14 mouse cellular contexts compared by ENCODE assay signal in the genomic region with DNA sequence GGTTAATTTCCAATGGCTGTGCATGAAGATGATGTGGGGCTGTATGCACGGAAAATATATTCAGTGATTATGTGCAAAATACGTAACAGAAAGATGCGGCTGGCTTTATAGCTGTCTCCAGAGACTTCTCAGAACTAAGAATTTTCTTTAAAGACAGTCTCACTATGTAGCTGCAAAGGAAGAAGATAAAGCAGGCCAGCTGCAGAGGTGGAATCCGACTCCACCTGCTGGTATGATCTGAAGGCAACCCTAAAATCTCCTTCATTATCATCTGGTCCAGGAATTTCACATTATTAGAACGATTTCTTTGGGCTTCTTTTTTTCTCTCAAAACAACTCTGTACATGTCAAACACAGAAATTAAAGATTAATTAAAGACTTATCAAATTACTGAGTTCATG.
DNase-seq lines count a peak whose midpoint lies in the region; TF ChIP-seq lines count a peak whose summit lies in the region.
"Had no signal": no experiment of that assay in that cellular context is flagged by ENCODE, and none has a peak within 500 bp of the region (broad histone marks: within the 10 kb centered on the region; RNA-seq: fewer than 3 reads in every experiment).

No protein-coding gene starts in this region.

- no peak for TF ChIP-seq POLR2A in cerebellum, adult 2 months (IDR thresholded peaks at IDR 0.05; ENCODE audit: borderline replicate concordance, insufficient read depth, low read length)
- TF ChIP-seq POLR2A in MEL (IDR thresholded peaks at IDR 0.05; ENCODE audit: control insufficient read depth in 1 of 2, insufficient read depth in 1 of 2, low read depth in 1 of 2, low read length in 2 of 2, poor library complexity in 1 of 2) = no peak

- no peaks in the 10 kb centered on the region for H3K27me3 ChIP-seq in cerebellum, adult 2 months (ENCODE audit: control insufficient read depth, insufficient read depth, low read length)
- H3K27me3 ChIP-seq in MEL (ENCODE audit: control insufficient read depth in 1 of 2, insufficient read depth in 2 of 2, low read length in 2 of 2) = peaks cover 3 to 4% of the 10 kb centered on the region in 2 experiments
- H3K27me3 ChIP-seq: embryonic facial prominence, embryonic 15.5 days; limb, embryonic 15.5 days had no signal

- no peak overlapping the region for H3K4me3 ChIP-seq in cerebellum, adult 2 months (replicated peaks; ENCODE audit: insufficient read depth, low read depth, low read length)
- no peak overlapping the region for H3K4me3 ChIP-seq in MEL (ENCODE audit: control insufficient read depth in 1 of 2, insufficient read depth in 1 of 2, low read depth in 2 of 2, low read length in 2 of 2)
- H3K4me3 ChIP-seq: embryonic facial prominence, embryonic 15.5 days; heart, embryonic 10.5 days; limb, embryonic 15.5 days had no signal

- WGBS in cerebellum, adult 2 months = 70% methylated on average over 5 of the region's 5 CpGs

- no peak overlapping the region for H3K27ac ChIP-seq in cerebellum, adult 2 months (ENCODE audit: insufficient read depth, low read length)
- no peak overlapping the region for H3K27ac ChIP-seq in MEL (ENCODE audit: control insufficient read depth, low read depth, low read length)
- H3K27ac ChIP-seq: embryonic facial prominence, embryonic 15.5 days; heart, embryonic 10.5 days; limb, embryonic 15.5 days had no signal

- DNase-seq in cerebellum, adult 2 months = no peak
- no peak for DNase-seq in cerebellum, postnatal 36 days
- DNase-seq in kidney, postnatal 10 days = peak; percentile 17
- DNase-seq in kidney, postnatal 25 days = no peak
- peak; percentile 18 for DNase-seq in MEL (ENCODE audit: low read depth, low spot score)
- peak; percentile 20 for DNase-seq in induced T-regulatory cell, adult 2 months (ENCODE audit: low read depth)
- DNase-seq in urinary bladder, postnatal 14 days (ENCODE audit: low spot score) = no peak
- DNase-seq in layer of hippocampus, adult 18-20 months (ENCODE audit: low spot score in 2 of 2) = no peak
- DNase-seq: adrenal gland, postnatal 25 days; kidney, postnatal 14 days; spleen, adult 18-20 months had no signal

- H3K36me3 ChIP-seq in MEL (ENCODE audit: control insufficient read depth in 1 of 2, insufficient read depth in 2 of 2, low read length in 2 of 2) = peaks cover 0 to 2% of the 10 kb centered on the region in 2 experiments; a peak in 1 of 4 replicates
- H3K36me3 ChIP-seq: embryonic facial prominence, embryonic 15.5 days; heart, embryonic 10.5 days; limb, embryonic 15.5 days had no signal

- TF ChIP-seq RAD21 in MEL (IDR thresholded peaks at IDR 0.05; ENCODE audit: low read depth, low read length) = peak; percentile 62

- H3K9me3 ChIP-seq in MEL (replicated peaks; ENCODE audit: insufficient read depth, low read length) = no peaks in the 10 kb centered on the region
- H3K9me3 ChIP-seq: embryonic facial prominence, embryonic 15.5 days; heart, embryonic 10.5 days; limb, embryonic 15.5 days had no signal

- H3K4me1 ChIP-seq in cerebellum, adult 2 months (ENCODE audit: control insufficient read depth, insufficient read depth, low read length) = no peaks in the 10 kb centered on the region
- H3K4me1 ChIP-seq in MEL (ENCODE audit: control insufficient read depth in 1 of 2, insufficient read depth in 2 of 2, low read length in 2 of 2) = no peaks in the 10 kb centered on the region
- H3K4me1 ChIP-seq: embryonic facial prominence, embryonic 15.5 days; limb, embryonic 15.5 days had no signal

- peak; percentile 45; the same call in 1 of the 2 replicates for TF ChIP-seq CTCF in cerebellum, adult 2 months (IDR thresholded peaks at IDR 0.05; ENCODE audit: borderline replicate concordance, insufficient read depth, low read depth, low read length)
- TF ChIP-seq CTCF in MEL (IDR thresholded peaks at IDR 0.05 in 2 of 3, conservative IDR thresholded peaks at IDR 0.05 in 1 of 3; ENCODE audit: control insufficient read depth in 1 of 3, insufficient read depth in 1 of 3, low read depth in 2 of 3, low read length in 3 of 3, poor library complexity in 1 of 3, severe bottlenecking in 1 of 3) = peak in 2 of 3 experiments; percentile 30 to 56; a peak in 3 of 6 replicates

- no peaks in the 10 kb centered on the region for H3K79me2 ChIP-seq in MEL (ENCODE audit: control insufficient read depth, insufficient read depth, low read length, poor library complexity)

- no peak overlapping the region for H3K9ac ChIP-seq in MEL (ENCODE audit: control insufficient read depth, low read depth, low read length, poor library complexity, severe bottlenecking)
- H3K9ac ChIP-seq: embryonic facial prominence, embryonic 15.5 days; limb, embryonic 15.5 days had no signal

- TF ChIP-seq EP300 in MEL (IDR thresholded peaks at IDR 0.05; ENCODE audit: low read depth in 1 of 2, low read length in 2 of 2) = no peak

TF ChIP-seq in MEL, 35 proteins besides CTCF, POLR2A, EP300 and RAD21:
- no peak for TF ChIP-seq MAFK (IDR thresholded peaks at IDR 0.05; ENCODE audit: borderline replicate concordance, low read depth, low read length)
- no peak for TF ChIP-seq SIN3A (IDR thresholded peaks at IDR 0.05; ENCODE audit: low read length)
- TF ChIP-seq USF2 (IDR thresholded peaks at IDR 0.05; ENCODE audit: borderline replicate concordance in 1 of 2, insufficient read depth in 1 of 2, low read depth in 1 of 2, low read length in 2 of 2) = no peak
- TF ChIP-seq POLR2AphosphoS2 (IDR thresholded peaks at IDR 0.05; ENCODE audit: low read length) = no peak
- no peak for TF ChIP-seq USF1 (IDR thresholded peaks at IDR 0.05; ENCODE audit: low read depth, low read length)
- TF ChIP-seq BHLHE40 (IDR thresholded peaks at IDR 0.05; ENCODE audit: borderline replicate concordance, low read depth, low read length) = no peak
- TF ChIP-seq MYB (IDR thresholded peaks at IDR 0.05; ENCODE audit: low read depth, low read length) = no peak
- TF ChIP-seq HCFC1 (IDR thresholded peaks at IDR 0.05; ENCODE audit: low read depth, low read length) = no peak
- TF ChIP-seq ZMIZ1 (IDR thresholded peaks at IDR 0.05; ENCODE audit: low read depth, low read length) = no peak
- no peak for TF ChIP-seq TBP (IDR thresholded peaks at IDR 0.05; ENCODE audit: low read depth, low read length)
- TF ChIP-seq MAX (IDR thresholded peaks at IDR 0.05; ENCODE audit: low read length) = no peak
- TF ChIP-seq JUND (IDR thresholded peaks at IDR 0.05; ENCODE audit: low read depth, low read length) = no peak
- TF ChIP-seq ZC3H11A (IDR thresholded peaks at IDR 0.05; ENCODE audit: low read depth, low read length) = peak; percentile 34; the same call in 1 of the 2 replicates
- TF ChIP-seq MAZ (IDR thresholded peaks at IDR 0.05; ENCODE audit: low read depth, low read length) = no peak
- TF ChIP-seq ZNF384 (IDR thresholded peaks at IDR 0.05; ENCODE audit: low read depth, low read length) = no peak
- no peak for TF ChIP-seq E2F4 (IDR thresholded peaks at IDR 0.05; ENCODE audit: borderline replicate concordance, low read depth, low read length)
- TF ChIP-seq SMC3 (IDR thresholded peaks at IDR 0.05; ENCODE audit: low read depth, low read length) = peak; percentile 70

Comparison
In these comparisons a context has a peak if more than half of its experiments do, and no peak if none do; other contexts are left out.
1. DNase-seq: peak in kidney, postnatal 10 days (single experiment), MEL (single experiment) and induced T-regulatory cell, adult 2 months (single experiment); none in cerebellum, adult 2 months (0 of 2), cerebellum, postnatal 36 days (0 of 2), kidney, postnatal 25 days (0 of 2), urinary bladder, postnatal 14 days (single experiment) and layer of hippocampus, adult 18-20 months (0 of 2).